8 mouse cellular contexts compared by ENCODE assay signal in genomic region chr5:144254122-144254810, GRCm38 (mm10). TPM values are rescaled to one million over a fixed set of nuclear protein-coding genes. Genes with fewer than 3 reads are reported as not detected.
DNase-seq lines count a peak whose midpoint lies in the region; ATAC-seq and TF ChIP-seq lines count a peak whose summit lies in the region.

No protein-coding gene starts in this region.

- peak; percentile 35; the same call in 1 of the 2 replicates for TF ChIP-seq POLR2A in testis, adult 2 months (IDR thresholded peaks at IDR 0.05; ENCODE audit: control insufficient read depth, low read depth, low read length)

- peaks cover 40% of the 10 kb centered on the region for H3K79me2 ChIP-seq in C2C12 (ENCODE audit: control insufficient read depth, insufficient read depth)

- peak overlapping the region; percentile 93; the same call in 1 of the 2 replicates for H3K9ac ChIP-seq in forebrain, embryonic 11.5 days (ENCODE audit: low read length)
- no peak overlapping the region; the same call in 1 of the 2 replicates for H3K9ac ChIP-seq in limb, embryonic 12.5 days (replicated peaks)
- peak overlapping the region; percentile 97; the same call in 1 of the 2 replicates for H3K9ac ChIP-seq in midbrain, embryonic 12.5 days (replicated peaks)

- H3K36me3 ChIP-seq in C2C12 (ENCODE audit: control insufficient read depth, insufficient read depth): peaks cover 6% of the 10 kb centered on the region
- no peaks in the 10 kb centered on the region for H3K36me3 ChIP-seq in forebrain, embryonic 11.5 days (ENCODE audit: control insufficient read depth, insufficient read depth, low read length)
- H3K36me3 ChIP-seq in limb, embryonic 12.5 days: peaks cover 15% of the 10 kb centered on the region
- peaks cover 10% of the 10 kb centered on the region; the same call in 1 of the 2 replicates for H3K36me3 ChIP-seq in midbrain, embryonic 12.5 days
- no peaks in the 10 kb centered on the region for H3K36me3 ChIP-seq in testis, adult 2 months (ENCODE audit: control insufficient read depth, insufficient read depth, low read length)

- peak; percentile 4 for ATAC-seq in Patski
- peak; percentile 7 for ATAC-seq in forebrain, embryonic 11.5 days (replicated peaks; ENCODE audit: low FRiP score)
- peak; percentile 37 to 46; a peak in 3 of 4 replicates for ATAC-seq in hematopoietic stem cell, adult 5-6 weeks (replicated peaks in 1 of 2; ENCODE audit: insufficient read depth in 1 of 2, low FRiP score in 2 of 2, low TSS enrichment in 1 of 2, low read depth in 1 of 2, poor library complexity in 2 of 2, severe bottlenecking in 2 of 2)
- ATAC-seq in limb, embryonic 12.5 days (ENCODE audit: insufficient number of reproducible peaks, insufficient read depth, low FRiP score, low TSS enrichment, low read depth): peak; percentile 21; the same call in 1 of the 2 replicates
- ATAC-seq in midbrain, embryonic 12.5 days (ENCODE audit: low FRiP score, low read depth): peak; percentile 2; the same call in 1 of the 2 replicates
- no peak for ATAC-seq in frontal cortex, adult (ENCODE audit: low TSS enrichment)

- in situ Hi-C loops in Patski (cut with MboI; ENCODE audit: low pct_unique_long_range_greater_than_20kb): no loop called here

- peaks cover 3% of the 10 kb centered on the region; the same call in 1 of the 2 replicates for H3K9me3 ChIP-seq in forebrain, embryonic 11.5 days (ENCODE audit: control insufficient read depth, low read length)
- H3K9me3 ChIP-seq in limb, embryonic 12.5 days: no peaks in the 10 kb centered on the region
- peaks cover 6% of the 10 kb centered on the region; the same call in 1 of the 2 replicates for H3K9me3 ChIP-seq in midbrain, embryonic 12.5 days

- CTCF ChIA-PET in Patski (lab: Charles Lee): interaction anchor here (0.9 kb wide), 1 partner anchor 47 kb away, joined by 3 read pairs; no protein-coding TSS in a partner anchor

- H3K79me3 ChIP-seq in C2C12 (ENCODE audit: low read depth): peaks cover 38% of the 10 kb centered on the region

- H3K27me3 ChIP-seq in C2C12 (ENCODE audit: control insufficient read depth, insufficient read depth, insufficient read length) (no peaks in the 10 kb centered on the region), Patski (no peaks in the 10 kb centered on the region)
- H3K27me3 ChIP-seq in forebrain, embryonic 11.5 days (ENCODE audit: control insufficient read depth, insufficient read depth, low read length): no peaks in the 10 kb centered on the region
- H3K27me3 ChIP-seq in limb, embryonic 12.5 days: no peaks in the 10 kb centered on the region
- no peaks in the 10 kb centered on the region for H3K27me3 ChIP-seq in midbrain, embryonic 12.5 days
- no peaks in the 10 kb centered on the region for H3K27me3 ChIP-seq in testis, adult 2 months (ENCODE audit: control insufficient read depth, insufficient read depth, low read length)

- no peak overlapping the region for H3ac ChIP-seq in C2C12 (ENCODE audit: control insufficient read depth, insufficient read length, low read depth)

- H3K4me2 ChIP-seq in forebrain, embryonic 11.5 days (ENCODE audit: low read depth, low read length, severe bottlenecking): peak overlapping the region; percentile 77
- peak overlapping the region; percentile 82 for H3K4me2 ChIP-seq in limb, embryonic 12.5 days
- peak overlapping the region; percentile 86 for H3K4me2 ChIP-seq in midbrain, embryonic 12.5 days (replicated peaks)

- POLR2A ChIA-PET in Patski (lab: Charles Lee): interaction anchor here (0.7 kb wide), 1 partner anchor 40 kb away, joined by 4 read pairs; no protein-coding TSS in a partner anchor

- WGBS in forebrain, embryonic 11.5 days: 59% methylated on average over 16 of the region's 16 CpGs
- WGBS in limb, embryonic 12.5 days: 55% methylated on average over 16 of the region's 16 CpGs
- 62% methylated on average over 16 of the region's 16 CpGs for WGBS in midbrain, embryonic 12.5 days

- H3K4me3 ChIP-seq in C2C12 (ENCODE audit: insufficient read depth, poor library complexity, severe bottlenecking): peak overlapping the region; percentile 57
- H3K4me3 ChIP-seq in forebrain, embryonic 11.5 days (ENCODE audit: low read depth, low read length): peak overlapping the region; percentile 99
- peak overlapping the region; percentile 99 for H3K4me3 ChIP-seq in limb, embryonic 12.5 days (replicated peaks)
- peak overlapping the region; percentile 82 for H3K4me3 ChIP-seq in midbrain, embryonic 12.5 days
- peak overlapping the region; percentile 61 for H3K4me3 ChIP-seq in testis, adult 2 months (ENCODE audit: control insufficient read depth, low read depth, low read length)

- DNase-seq in Patski (ENCODE audit: low read depth, low spot score): no peak
- DNase-seq in forebrain, embryonic 11.5 days (ENCODE audit: low spot score): no peak

- H3K4me1 ChIP-seq in forebrain, embryonic 11.5 days (replicated peaks; ENCODE audit: control insufficient read depth, insufficient read depth, low read length): peaks cover 25% of the 10 kb centered on the region
- peaks cover 33% of the 10 kb centered on the region for H3K4me1 ChIP-seq in limb, embryonic 12.5 days (replicated peaks)
- peaks cover 31% of the 10 kb centered on the region for H3K4me1 ChIP-seq in midbrain, embryonic 12.5 days
- H3K4me1 ChIP-seq in testis, adult 2 months (ENCODE audit: control insufficient read depth, insufficient read depth, low read length): peaks cover 29% of the 10 kb centered on the region

- TF ChIP-seq CTCF in C2C12 (IDR thresholded peaks at IDR 0.05; ENCODE audit: control insufficient read depth, insufficient read depth, insufficient read length): no peak
- no peak for TF ChIP-seq CTCF in Patski (IDR thresholded peaks at IDR 0.05)
- TF ChIP-seq CTCF in testis, adult 2 months (IDR thresholded peaks at IDR 0.05; ENCODE audit: control insufficient read depth, insufficient read depth, insufficient replicate concordance, low read depth, low read length): no peak

- H3K27ac ChIP-seq in forebrain, embryonic 11.5 days (ENCODE audit: low read depth, low read length): no peak overlapping the region
- H3K27ac ChIP-seq in limb, embryonic 12.5 days: no peak overlapping the region
- peak overlapping the region; percentile 90; the same call in 1 of the 2 replicates for H3K27ac ChIP-seq in midbrain, embryonic 12.5 days (replicated peaks)
- H3K27ac ChIP-seq in testis, adult 2 months (ENCODE audit: control insufficient read depth, insufficient read depth, low read depth, low read length): peak overlapping the region; percentile 23; the same call in 1 of the 2 replicates

TF ChIP-seq in C2C12, 6 proteins besides CTCF, POLR2A, EP300 and RAD21:
- TF ChIP-seq MYOD1 (IDR thresholded peaks at IDR 0.05; ENCODE audit: control insufficient read depth, insufficient read length, low read depth): no peak
- TF ChIP-seq MYOG (IDR thresholded peaks at IDR 0.05; ENCODE audit: control insufficient read depth, extremely low read depth, insufficient read length): no peak
- no peak for TF ChIP-seq CEBPB (IDR thresholded peaks at IDR 0.05; ENCODE audit: low read depth)
- no peak for TF ChIP-seq MAX (IDR thresholded peaks at IDR 0.05)
- no peak for TF ChIP-seq FOSL1 (IDR thresholded peaks at IDR 0.05; ENCODE audit: insufficient read depth, low read length, poor library complexity, severe bottlenecking)
- TF ChIP-seq USF1 (IDR thresholded peaks at IDR 0.05; ENCODE audit: low read depth): no peak

RNA-seq across cellular contexts. Expression of gene Bri3, which starts 10.0 kb away (rescaled TPM):
- 121 TPM for polyA plus RNA-seq in C2C12 (2012; fragmentation: generic; extraction: Trizol)
- 136 TPM for polyA plus RNA-seq in Patski (2021)
- 128 and 136 TPM in 2 replicates for polyA plus RNA-seq in forebrain, embryonic 11.5 days (2014; fragmentation: Nextera tagmentation; extraction: Ambion mirVana)
- 15.3 and 26.8 TPM in 2 replicates for total RNA-seq in hematopoietic stem cell, adult 5-6 weeks (2017)
- 143 and 148 TPM in 2 replicates for polyA plus RNA-seq in limb, embryonic 12.5 days (2016; fragmentation: Nextera tagmentation; extraction: Ambion mirVana)
- polyA plus RNA-seq in midbrain, embryonic 12.5 days (2016; fragmentation: Nextera tagmentation; extraction: Ambion mirVana): 145 and 166 TPM in 2 replicates
- polyA plus RNA-seq in testis, adult 2 months (2012; rRNA removed): 174 and 212 TPM in 2 replicates

RNA-seq across cellular contexts. Expression of gene Tecpr1, which starts 30.9 kb away (rescaled TPM):
- polyA plus RNA-seq in C2C12 (2012; fragmentation: generic; extraction: Trizol) (10.5 TPM), Patski (2021) (32.8 TPM)
- 17.5 and 20.1 TPM in 2 replicates for polyA plus RNA-seq in forebrain, embryonic 11.5 days (2014; fragmentation: Nextera tagmentation; extraction: Ambion mirVana)
- total RNA-seq in hematopoietic stem cell, adult 5-6 weeks (2017): 13.3 and 23.4 TPM in 2 replicates
- polyA plus RNA-seq in limb, embryonic 12.5 days (2016; fragmentation: Nextera tagmentation; extraction: Ambion mirVana): 22.1 and 24.3 TPM in 2 replicates
- polyA plus RNA-seq in midbrain, embryonic 12.5 days (2016; fragmentation: Nextera tagmentation; extraction: Ambion mirVana): 33.5 and 36.1 TPM in 2 replicates
- 16.4 and 16.7 TPM in 2 replicates for polyA plus RNA-seq in testis, adult 2 months (2012; rRNA removed)

Comparison
In these comparisons a context has a peak if more than half of its experiments do, and no peak if none do; other contexts are left out.
1. H3K27ac ChIP-seq: peak in midbrain, embryonic 12.5 days (single experiment) and testis, adult 2 months (single experiment); none in forebrain, embryonic 11.5 days (single experiment) and limb, embryonic 12.5 days (single experiment).
2. Peak in every context shown above with its lines, with median percentiles within 50 percentile points of each other: H3K4me3 ChIP-seq and H3K4me2 ChIP-seq.